Comparison of ENCODE assay signal across 11 mouse cellular contexts in the genomic region with DNA sequence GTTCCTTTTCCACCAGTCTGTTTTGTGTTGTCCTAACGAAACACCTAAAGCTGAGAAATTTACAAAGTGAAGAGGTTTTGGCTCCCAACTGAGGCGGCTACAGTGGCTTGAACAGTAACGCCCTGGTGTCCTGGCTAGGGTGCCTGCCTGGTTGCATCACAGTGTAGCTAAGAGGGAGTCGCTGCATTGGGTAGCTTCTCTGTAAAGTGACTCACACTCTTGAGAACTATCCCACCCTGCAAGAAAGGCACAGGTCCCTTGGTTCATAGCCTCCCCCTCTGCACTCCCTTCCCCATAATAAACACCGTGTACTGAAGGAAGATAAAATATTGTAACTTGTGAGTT. TPM values are rescaled to one million over a fixed set of nuclear protein-coding genes. Genes with fewer than 3 reads are reported as not detected.
DNase-seq lines count a peak whose midpoint lies in the region; ATAC-seq and TF ChIP-seq lines count a peak whose summit lies in the region.
"Had no signal": no experiment of that assay in that cellular context is flagged by ENCODE, and none has a peak within 500 bp of the region (broad histone marks: within the 10 kb centered on the region; RNA-seq: fewer than 3 reads in every experiment).

No protein-coding gene starts in this region.

- H3K4me3 ChIP-seq in midbrain, embryonic 16.5 days (ENCODE audit: low read depth, low read length), result no peak overlapping the region
- no peak overlapping the region for H3K4me3 ChIP-seq in midbrain, embryonic 15.5 days
- no peak overlapping the region for H3K4me3 ChIP-seq in limb, embryonic 12.5 days (replicated peaks)
- H3K4me3 ChIP-seq in stomach, postnatal 0 days (ENCODE audit: low read depth, low read length), result no peak overlapping the region
- H3K4me3 ChIP-seq: midbrain, embryonic 12.5 days had no signal

- no peaks in the 10 kb centered on the region for H3K36me3 ChIP-seq in midbrain, embryonic 16.5 days (ENCODE audit: control insufficient read depth, insufficient read depth, low read length)
- H3K36me3 ChIP-seq in midbrain, embryonic 15.5 days (replicated peaks), result no peaks in the 10 kb centered on the region
- 0 out of 2 replicates have a peak, but pooled peaks cover 4% of the 10 kb centered on the region for H3K36me3 ChIP-seq in limb, embryonic 12.5 days
- no peaks in the 10 kb centered on the region for H3K36me3 ChIP-seq in stomach, postnatal 0 days (ENCODE audit: control insufficient read depth, insufficient read depth, low read length)
- H3K36me3 ChIP-seq: midbrain, embryonic 12.5 days had no signal

- H3K4me2 ChIP-seq in midbrain, embryonic 16.5 days (ENCODE audit: low read length), result no peak overlapping the region
- H3K4me2 ChIP-seq in midbrain, embryonic 15.5 days, result no peak overlapping the region
- no peak overlapping the region for H3K4me2 ChIP-seq in limb, embryonic 12.5 days
- H3K4me2 ChIP-seq in stomach, postnatal 0 days (replicated peaks; ENCODE audit: low read depth), result no peak overlapping the region
- H3K4me2 ChIP-seq: midbrain, embryonic 12.5 days had no signal

- peak; percentile 45 for DNase-seq in gastrocnemius, adult 18-20 months (ENCODE audit: low spot score)
- DNase-seq in gastrocnemius, postnatal 10 days, result no peak
- no peak for DNase-seq in stomach, postnatal 0 days (ENCODE audit: low spot score)
- no peak for DNase-seq in embryo, embryonic 10.5 days (ENCODE audit: low spot score)
- DNase-seq: adrenal gland, adult 8-10 months; right cerebral cortex, adult 18-20 months had no signal

- H3K27me3 ChIP-seq in midbrain, embryonic 16.5 days (ENCODE audit: control insufficient read depth, insufficient read depth, low read depth, low read length), result no peaks in the 10 kb centered on the region
- H3K27me3 ChIP-seq in midbrain, embryonic 15.5 days (replicated peaks), result no peaks in the 10 kb centered on the region
- no peaks in the 10 kb centered on the region for H3K27me3 ChIP-seq in limb, embryonic 12.5 days
- H3K27me3 ChIP-seq in stomach, postnatal 0 days (ENCODE audit: control insufficient read depth, insufficient read depth, low read length), result no peaks in the 10 kb centered on the region
- H3K27me3 ChIP-seq: midbrain, embryonic 12.5 days had no signal

- 91% methylated on average over 5 of the region's 5 CpGs for WGBS in midbrain, embryonic 16.5 days
- 89% methylated on average over 5 of the region's 5 CpGs for WGBS in midbrain, embryonic 15.5 days
- 82% methylated on average over 5 of the region's 5 CpGs for WGBS in limb, embryonic 12.5 days
- WGBS in stomach, postnatal 0 days, result 60% methylated on average over 5 of the region's 5 CpGs

- H3K9ac ChIP-seq in midbrain, embryonic 16.5 days (ENCODE audit: low read depth, low read length), result no peak overlapping the region
- H3K9ac ChIP-seq in midbrain, embryonic 15.5 days, result no peak overlapping the region
- H3K9ac ChIP-seq in limb, embryonic 12.5 days (replicated peaks), result no peak overlapping the region
- no peak overlapping the region for H3K9ac ChIP-seq in stomach, postnatal 0 days (ENCODE audit: low read length)
- H3K9ac ChIP-seq: midbrain, embryonic 12.5 days had no signal

- H3K27ac ChIP-seq in midbrain, embryonic 16.5 days (ENCODE audit: low read length), result peak overlapping the region; percentile 18; the same call in 1 of the 2 replicates
- H3K27ac ChIP-seq in midbrain, embryonic 15.5 days, result no peak overlapping the region
- H3K27ac ChIP-seq in limb, embryonic 12.5 days, result peak overlapping the region; percentile 24; the same call in 1 of the 2 replicates
- H3K27ac ChIP-seq in stomach, postnatal 0 days (replicated peaks), result peak overlapping the region; percentile 73

- TF ChIP-seq CTCF in stomach, postnatal 0 days (IDR thresholded peaks at IDR 0.05; ENCODE audit: low read depth), result no peak

- H3K4me1 ChIP-seq in midbrain, embryonic 16.5 days (ENCODE audit: control insufficient read depth, insufficient read depth, low read length), result peaks cover 44% of the 10 kb centered on the region
- H3K4me1 ChIP-seq in midbrain, embryonic 15.5 days, result peaks cover 53% of the 10 kb centered on the region
- H3K4me1 ChIP-seq in limb, embryonic 12.5 days (replicated peaks), result peaks cover 51% of the 10 kb centered on the region
- H3K4me1 ChIP-seq in stomach, postnatal 0 days (replicated peaks; ENCODE audit: control insufficient read depth, insufficient read depth), result peaks cover 11% of the 10 kb centered on the region

- no peaks in the 10 kb centered on the region for H3K9me3 ChIP-seq in midbrain, embryonic 16.5 days (replicated peaks; ENCODE audit: control insufficient read depth, low read length, poor library complexity, severe bottlenecking)
- no peaks in the 10 kb centered on the region for H3K9me3 ChIP-seq in midbrain, embryonic 15.5 days
- H3K9me3 ChIP-seq in limb, embryonic 12.5 days, result no peaks in the 10 kb centered on the region
- H3K9me3 ChIP-seq in stomach, postnatal 0 days (ENCODE audit: control insufficient read depth, low read length), result no peaks in the 10 kb centered on the region
- H3K9me3 ChIP-seq: midbrain, embryonic 12.5 days had no signal

- no peak for ATAC-seq in midbrain, embryonic 16.5 days
- ATAC-seq in midbrain, embryonic 15.5 days (replicated peaks), result no peak
- ATAC-seq in limb, embryonic 12.5 days (ENCODE audit: insufficient number of reproducible peaks, insufficient read depth, low FRiP score, low TSS enrichment, low read depth), result no peak
- no peak for ATAC-seq in stomach, postnatal 0 days (ENCODE audit: low FRiP score, low TSS enrichment)
- no peak for ATAC-seq in activated CD4-positive, CD25-positive, alpha-beta regulatory T cell, adult 4 months

- no peak for TF ChIP-seq EP300 in stomach, postnatal 0 days (optimal IDR thresholded peaks at IDR 0.05)

RNA-seq across cellular contexts. Expression of a gene that starts 58.3 kb away (rescaled TPM):
- under 1 TPM; 0.07 to 0.11 TPM for total RNA-seq in gastrocnemius, adult 18-20 months (2021)
- under 1 TPM in 1 of 2 experiments, not detected in 1; 0.11 TPM for total RNA-seq in gastrocnemius, postnatal 10 days (2021)
- polyA plus RNA-seq in midbrain, embryonic 16.5 days (2015; fragmentation: Nextera tagmentation; extraction: Ambion mirVana), result 2.3 and 2.8 TPM in 2 replicates
- polyA plus RNA-seq in midbrain, embryonic 15.5 days (2015; fragmentation: Nextera tagmentation; extraction: Ambion mirVana), result 2.3 and 2.4 TPM in 2 replicates
- polyA plus RNA-seq in limb, embryonic 12.5 days (2016; fragmentation: Nextera tagmentation; extraction: Ambion mirVana), result 0.09 and 0.12 TPM in 2 replicates
- 0.07 and 0.08 TPM in 2 replicates for polyA plus RNA-seq in stomach, postnatal 0 days (2015; fragmentation: Nextera tagmentation; extraction: Ambion mirVana)
- polyA plus RNA-seq in activated CD4-positive, CD25-positive, alpha-beta regulatory T cell, adult 4 months (2017; shearing (Covaris generic)), result not detected
